Mouse (Mus musculus) lung, postnatal 25 days (tissue): ENCODE measurements around the gene Fgf6.

Experiments used
- DNase-seq: peaks from one replicate; pipeline ENCODE4 v3.0.0; 2022; ENCODE audit warnings: low spot score

Fgf6 gene

DNA sequence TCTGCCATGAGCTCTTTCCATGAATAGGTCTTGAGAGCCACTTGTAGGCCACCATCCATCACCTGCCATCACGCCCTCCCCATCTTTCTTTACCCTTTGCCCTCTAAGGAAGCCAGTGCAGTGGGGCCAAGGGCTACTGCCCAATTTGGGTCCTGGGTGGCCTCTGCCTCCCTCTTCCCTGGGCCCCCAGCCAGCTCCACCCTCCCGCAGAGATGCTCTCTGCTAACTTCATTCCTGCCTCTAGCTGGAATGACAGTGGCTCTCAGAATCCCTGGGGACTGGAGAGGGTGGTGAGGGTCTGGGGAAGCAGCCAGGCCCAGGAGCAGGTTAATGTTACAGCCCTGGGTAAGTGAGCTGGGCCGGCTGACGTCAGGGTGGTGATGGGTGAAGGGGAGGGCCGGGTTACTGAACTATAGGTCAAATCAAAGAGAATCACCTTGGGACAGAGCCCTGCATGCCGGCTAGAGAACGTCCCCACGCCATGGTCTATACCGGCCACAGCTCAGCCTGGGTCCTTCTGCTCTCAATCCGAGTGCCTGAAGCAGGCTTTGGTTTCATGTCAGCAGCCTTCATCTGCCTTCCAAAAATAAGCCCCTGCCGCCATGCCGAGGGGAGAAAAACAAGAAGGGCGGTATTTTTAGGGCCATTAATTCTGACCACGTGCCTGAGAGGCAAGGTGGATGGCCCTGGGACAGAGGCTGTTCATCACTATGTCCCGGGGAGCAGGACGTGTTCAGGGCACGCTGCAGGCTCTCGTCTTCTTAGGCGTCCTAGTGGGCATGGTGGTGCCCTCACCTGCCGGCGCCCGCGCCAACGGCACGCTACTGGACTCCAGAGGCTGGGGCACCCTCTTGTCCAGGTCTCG is at the start of gene Fgf6:
Gene Fgf6 (plus strand): TSS at position 681 of the 865 bp plus-strand sequence.
- no peak for DNase-seq

DNA sequence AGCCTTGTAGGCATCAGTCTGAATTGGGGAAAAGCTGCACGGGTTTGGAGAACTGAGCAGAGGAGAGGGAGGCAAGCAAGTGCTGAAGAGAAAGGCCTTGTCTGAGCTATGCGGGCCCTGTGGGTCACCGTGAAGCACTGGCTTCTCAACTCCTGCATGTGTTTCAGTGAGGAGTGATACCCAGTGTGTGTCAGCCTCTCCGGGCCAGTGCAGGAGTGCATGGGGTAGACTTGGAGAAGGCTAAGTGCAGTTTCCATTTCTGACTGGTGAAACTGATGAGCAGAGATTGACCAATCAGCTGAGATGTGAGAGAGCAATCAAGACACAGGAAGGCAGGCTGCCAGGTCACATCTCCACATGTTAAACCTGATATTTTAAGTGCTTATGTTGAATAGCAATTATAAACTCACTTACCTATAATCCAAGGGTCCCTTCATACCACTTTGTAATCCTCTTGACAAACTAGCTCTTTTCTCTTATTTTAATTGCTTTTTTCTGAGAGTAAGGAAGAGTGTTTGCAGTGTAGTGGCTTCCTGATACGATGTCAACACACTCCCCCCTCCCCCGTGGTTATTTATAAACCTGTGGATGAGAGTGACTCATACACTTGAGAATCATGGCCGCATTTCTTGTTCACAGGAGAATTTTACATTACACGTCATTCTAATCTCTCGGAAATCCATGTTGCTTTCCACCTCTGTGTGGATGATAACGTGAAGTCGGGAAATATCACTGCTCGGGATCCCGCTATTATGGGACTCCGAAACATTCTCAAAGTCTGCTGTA is 49.0 kb upstream of the Fgf6 start:
- DNase-seq = no peak

- no peak for DNase-seq
These were observed 33.7 kb upstream of the Fgf6 start for GRCm38 (mm10) chr6:126981539-126982234.

DNA sequence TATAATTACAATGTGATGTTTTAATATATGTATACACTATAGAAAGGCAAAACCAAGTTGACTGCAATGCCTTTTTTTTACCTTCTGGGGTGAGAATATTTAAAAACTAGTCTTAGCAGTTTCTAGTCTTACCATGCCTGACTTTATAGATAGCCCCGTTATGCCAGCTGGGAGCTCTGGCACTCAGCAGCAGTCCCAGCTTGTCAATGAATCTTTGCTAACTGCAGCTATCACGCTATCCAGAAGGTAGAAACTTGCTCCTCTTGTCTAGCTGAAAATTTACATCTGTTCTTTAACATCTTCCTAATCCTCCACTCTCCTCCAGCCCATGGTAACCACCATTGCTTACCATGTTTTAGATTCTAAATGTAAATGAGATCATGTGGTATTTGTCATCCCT is 21.7 kb upstream of the Fgf6 start:
- DNase-seq = no peak

GRCm38 (mm10) chr6:126995494-126995893 is 19.9 kb upstream of the Fgf6 start:
- DNase-seq = no peak

DNA sequence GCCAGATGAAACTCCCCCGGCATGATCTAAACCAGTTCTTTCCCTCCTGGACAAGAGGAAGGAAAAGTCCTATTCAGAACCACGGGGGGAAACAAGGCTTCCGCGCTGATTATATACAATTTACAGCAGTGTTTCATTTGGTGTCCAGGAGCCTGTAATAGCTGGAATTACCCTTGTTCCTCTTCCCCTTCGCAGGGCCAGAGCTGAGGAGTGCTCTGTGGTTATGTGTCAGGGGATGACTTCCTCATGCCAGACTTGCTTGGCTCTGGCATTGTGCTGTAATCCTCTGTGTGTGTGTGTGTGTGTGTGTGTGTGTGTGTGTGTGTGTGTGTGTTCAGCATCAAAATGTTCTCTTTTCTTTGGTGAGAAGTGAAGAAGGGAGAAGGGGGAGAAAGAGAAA is 19.0 kb upstream of the Fgf6 start:
- peak; percentile 16 for DNase-seq

DNA sequence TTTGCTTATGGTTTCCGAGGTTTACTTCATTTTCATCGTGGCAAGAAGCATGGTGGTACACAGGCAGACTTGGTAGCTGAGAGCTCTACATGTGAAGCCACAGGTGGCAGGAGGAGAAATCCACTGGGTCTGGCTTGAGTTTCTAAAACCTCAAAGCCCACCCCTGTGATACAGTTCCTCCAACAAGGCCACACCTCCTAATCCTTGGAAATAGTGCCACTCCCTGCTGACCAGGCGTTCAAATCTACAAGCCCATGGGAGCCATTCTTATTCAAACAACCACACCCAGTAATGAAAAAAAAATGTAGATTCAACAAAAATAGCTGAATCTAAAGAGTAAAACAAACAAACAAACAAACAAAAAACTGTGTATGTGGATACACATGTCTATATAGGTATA is 9.7 kb upstream of the Fgf6 start:
- DNase-seq = no peak

DNA sequence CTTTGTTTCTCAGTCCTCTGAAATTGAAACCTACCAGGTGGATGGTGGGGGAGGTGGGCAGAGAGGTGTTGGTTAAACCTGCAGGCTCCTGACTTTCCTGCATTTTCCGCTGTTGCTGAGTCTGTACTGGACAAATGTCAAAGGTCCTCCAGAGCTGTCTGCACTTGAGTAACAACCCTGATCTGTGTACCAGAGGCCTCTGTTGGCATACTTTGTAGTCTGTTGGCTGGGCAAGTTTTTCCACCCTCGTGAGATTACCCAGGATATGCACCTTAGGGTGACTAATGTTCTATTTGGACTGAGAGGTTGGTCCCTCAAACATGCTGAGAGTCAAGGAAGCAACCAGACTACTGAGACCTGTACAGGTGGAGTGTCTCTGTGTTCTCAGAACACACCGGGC is 8.8 kb upstream of the Fgf6 start:
- DNase-seq = no peak

DNA sequence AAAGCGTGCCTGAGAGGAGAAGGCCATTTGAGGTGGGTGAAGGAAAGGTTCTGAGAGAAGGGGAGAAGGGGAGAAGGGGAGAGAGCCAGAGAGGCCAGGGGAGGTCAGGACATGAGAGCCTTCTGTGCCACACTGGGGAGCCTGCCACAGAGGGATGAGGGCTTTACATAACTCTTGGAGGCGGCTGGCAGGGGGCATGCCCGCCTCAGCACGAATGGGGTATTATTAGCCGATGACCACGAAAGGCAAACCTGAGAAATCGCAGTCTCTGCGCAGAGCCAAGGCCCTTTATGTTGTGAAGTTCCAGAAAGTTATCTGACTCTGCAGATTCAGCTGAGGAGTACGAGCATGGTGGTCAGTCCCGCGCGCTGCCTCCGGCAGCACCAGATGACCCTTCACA is 5.4 kb upstream of the Fgf6 start:
- no peak for DNase-seq

- DNase-seq = no peak
These were observed 3.3 kb upstream of the Fgf6 start for GRCm38 (mm10) chr6:127011947-127012535.

GRCm38 (mm10) chr6:127019254-127019653 is 3.9 kb downstream of the Fgf6 start:
- no peak for DNase-seq

DNA sequence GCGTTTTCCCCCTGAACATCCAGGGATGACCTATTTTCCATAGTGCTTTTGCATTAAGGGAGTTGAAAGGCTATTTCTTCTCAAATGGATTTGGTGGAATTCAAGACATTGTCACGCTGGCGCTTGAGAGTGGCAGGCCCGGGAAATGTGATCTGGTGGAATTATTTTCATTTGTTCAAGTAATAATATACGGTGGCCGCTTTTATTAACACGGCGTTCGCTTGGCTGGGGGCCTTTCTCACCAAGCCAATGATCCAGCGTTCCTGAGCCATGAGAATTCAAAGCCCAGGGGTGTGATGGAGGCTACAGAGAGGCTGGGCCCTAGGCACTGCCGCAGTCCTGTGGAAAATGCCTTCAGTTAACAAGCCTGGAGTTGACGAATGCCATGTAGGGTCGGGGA is 5.0 kb downstream of the Fgf6 start:
- no peak for DNase-seq

DNA sequence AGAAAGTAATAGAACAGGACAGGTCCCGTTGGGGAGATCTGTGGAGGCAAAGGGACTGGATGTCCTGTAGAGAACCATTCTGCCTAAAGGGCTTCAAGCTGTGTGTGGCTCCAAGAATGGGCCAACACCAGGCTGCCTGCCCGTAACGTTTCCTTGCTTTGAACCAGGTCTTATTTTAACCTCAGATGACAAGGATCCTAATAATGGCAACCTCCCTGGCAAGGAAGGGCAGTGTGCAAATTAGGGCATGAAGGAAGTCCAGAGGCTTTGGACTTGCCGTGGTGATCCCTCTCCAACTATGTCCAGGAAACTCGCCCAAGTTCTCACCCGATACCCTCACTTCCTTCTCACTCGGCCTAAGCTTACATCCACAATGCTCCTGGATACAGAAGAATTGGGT is 9.4 kb downstream of the Fgf6 start:
- no peak for DNase-seq

- DNase-seq = no peak
These were observed 19.4 kb downstream of the Fgf6 start for GRCm38 (mm10) chr6:127034760-127035159.

DNA sequence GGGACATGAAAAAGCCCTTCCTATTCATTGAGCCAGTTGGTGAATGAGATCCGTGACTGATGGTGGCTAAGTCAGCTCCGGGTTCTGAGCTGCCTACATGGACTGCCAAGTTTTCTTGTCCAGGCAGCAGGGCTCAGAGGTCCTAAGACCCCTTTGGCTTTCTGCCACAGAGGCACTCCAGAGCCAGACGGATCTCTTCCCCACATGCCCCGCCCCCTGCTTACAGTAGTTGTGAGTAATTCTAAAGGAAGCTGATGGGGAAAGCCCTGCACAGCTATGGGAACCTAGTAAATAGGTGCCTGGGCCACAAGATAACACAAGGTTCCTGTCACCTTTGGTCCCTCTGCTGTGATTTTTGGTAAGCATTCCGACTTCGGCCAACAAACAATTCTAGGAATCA is 29.5 kb downstream of the Fgf6 start:
- no peak for DNase-seq

GRCm38 (mm10) chr6:127050847-127051246 is 35.5 kb downstream of the Fgf6 start:
- DNase-seq = no peak

DNA sequence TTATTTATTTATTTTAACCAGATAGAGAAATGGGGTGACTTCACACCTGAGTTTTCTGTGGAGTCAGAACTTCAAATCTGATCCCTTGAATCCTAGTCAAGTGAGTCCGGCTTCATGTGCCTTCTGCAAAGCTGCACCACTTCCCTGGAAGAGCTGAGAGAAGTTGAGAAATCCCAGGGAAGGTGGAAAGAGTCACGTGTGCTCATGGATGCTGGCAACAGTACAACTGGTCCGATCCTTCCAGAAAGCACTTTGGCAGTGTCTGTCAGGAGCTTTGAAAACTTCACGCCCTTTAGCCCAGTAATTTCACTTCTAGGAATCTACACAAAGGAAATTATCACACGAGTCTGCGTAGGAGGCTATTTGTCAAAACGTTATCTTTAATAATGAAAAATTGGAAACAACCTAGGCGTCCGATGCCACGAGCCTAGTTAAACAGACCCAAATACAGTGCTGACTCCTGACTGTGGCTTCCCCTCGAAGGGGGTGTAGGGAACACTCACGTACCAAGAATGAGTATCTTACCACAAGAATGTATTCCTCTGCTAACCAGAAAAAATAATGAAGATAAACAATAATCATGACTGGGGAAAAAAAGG is 41.7 kb downstream of the Fgf6 start:
- peak; percentile 7 for DNase-seq

DNA sequence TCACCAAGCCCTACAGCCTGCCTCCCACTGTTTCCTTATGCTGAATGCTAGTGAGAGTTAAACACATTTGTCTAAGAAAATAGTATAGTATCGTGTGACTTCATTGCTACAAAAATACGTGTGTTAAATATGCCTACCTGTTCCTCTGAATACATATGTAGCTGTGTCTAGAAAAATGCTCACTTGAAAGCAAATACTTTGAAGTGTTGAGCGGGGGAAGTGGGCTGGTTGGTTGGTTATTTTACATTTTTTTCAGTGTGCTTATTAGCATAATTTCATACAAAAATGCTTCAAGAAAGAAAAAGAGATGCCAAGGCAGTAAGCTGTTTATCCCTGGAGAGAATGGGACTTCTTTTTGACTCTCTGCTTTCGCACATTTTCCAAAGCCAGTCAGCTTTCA is 44.6 kb downstream of the Fgf6 start:
- no peak for DNase-seq

DNA sequence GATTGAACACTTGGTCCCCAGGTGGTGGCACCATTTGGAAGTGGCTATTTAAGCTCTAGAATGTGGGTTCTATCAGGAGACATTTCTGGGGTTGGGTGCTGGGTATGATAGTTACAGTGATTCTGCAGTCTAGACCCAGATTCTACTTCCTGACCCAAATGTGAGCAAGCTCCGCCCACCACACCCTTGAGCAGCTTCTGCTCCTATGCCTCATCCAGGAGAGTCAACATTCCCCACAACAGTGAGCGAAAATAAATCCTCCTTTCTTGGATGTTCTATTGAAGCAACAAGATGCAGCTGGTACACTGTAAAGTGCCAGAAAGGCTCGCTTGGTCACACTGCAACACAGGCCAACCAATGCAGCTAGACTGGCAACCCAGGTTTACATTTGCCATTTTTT is 48.5 kb downstream of the Fgf6 start:
- no peak for DNase-seq

DNA sequence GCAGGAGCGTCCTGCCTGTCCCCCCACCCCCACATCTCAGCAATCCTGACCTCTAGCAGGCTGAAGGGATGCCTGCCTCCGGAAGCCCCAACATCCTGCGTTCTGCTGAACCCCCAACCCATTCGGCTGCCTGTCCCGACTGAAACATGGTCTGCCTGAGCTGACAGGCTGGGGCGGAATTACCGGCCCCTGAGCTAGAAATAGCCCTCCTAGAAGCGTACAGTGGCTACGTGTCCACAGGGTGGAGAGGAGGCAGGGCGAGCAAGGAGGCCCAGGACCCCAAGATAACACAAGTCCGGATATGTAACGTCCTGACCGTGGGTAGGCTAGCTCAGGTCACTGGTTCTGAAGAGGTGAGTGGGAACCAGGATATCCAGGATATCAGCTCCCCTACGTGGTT is 49.4 kb downstream of the Fgf6 start:
- no peak for DNase-seq

- DNase-seq = no peak
These were observed 57.4 kb downstream of the Fgf6 start, which contains the start of gene Fgf23 for GRCm38 (mm10) chr6:127072817-127073216. Gene Fgf23 (plus strand): TSS chr6:127072902.
